Mouse (Mus musculus): ENCODE measurements around the gene Pax7. TPM values are rescaled to one million over a fixed set of nuclear protein-coding genes. Genes with fewer than 3 reads are reported as not detected.

Gene Pax7
- polyA plus RNA-seq (2015; fragmentation: Nextera tagmentation; extraction: Ambion mirVana) = 0.08 TPM in 1 of 2 replicates, not detected in the other

DNA sequence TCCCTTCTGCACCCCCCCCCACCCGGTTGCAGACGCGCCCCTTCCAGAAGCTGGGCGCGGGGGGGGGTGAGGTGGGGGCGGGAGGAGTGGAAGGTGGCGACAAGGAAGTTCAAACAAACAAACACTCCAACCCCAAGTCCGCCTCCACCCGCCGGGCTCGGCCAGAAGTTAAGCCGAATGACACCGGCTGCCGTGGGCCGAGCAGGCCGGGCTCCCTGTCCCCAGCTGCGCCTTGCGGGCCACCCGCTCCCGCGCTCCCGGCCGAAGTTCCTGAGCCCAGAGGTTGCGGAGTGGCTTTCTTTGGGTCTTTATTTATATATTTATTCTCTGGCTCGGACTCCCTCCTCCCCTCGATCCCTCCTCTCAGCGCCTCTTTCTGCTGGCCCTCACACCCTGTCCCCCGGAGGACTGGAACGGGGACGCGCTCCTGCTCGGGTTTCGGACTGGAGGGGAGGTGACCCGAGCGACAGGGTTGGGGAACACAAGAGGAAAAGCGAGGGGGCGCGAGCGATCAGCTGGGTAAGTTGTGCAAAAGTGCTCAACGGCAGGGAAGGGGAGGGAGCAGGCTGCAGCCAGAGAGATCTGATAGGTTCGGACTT is at the start of gene Pax7:
Gene Pax7 (minus strand): TSS at position 493 of the 599 bp plus-strand sequence.
- peak within 1 kb of the TSS; percentile 18; the same call in 1 of the 2 replicates for H3K4me3 ChIP-seq
- peaks cover 21% of the 10 kb centered on the region for H3K4me1 ChIP-seq
- no peaks in the 10 kb centered on the region for H3K36me3 ChIP-seq
- under 1% methylated on average over 41 of the region's 41 CpGs for WGBS
- H3K27me3 ChIP-seq = peaks cover 96% of the 10 kb centered on the region
- no peak within 1 kb of the TSS for H3K9ac ChIP-seq (replicated peaks)
- no peak for ATAC-seq (replicated peaks)
- H3K9me3 ChIP-seq = no peaks in the 10 kb centered on the region
- H3K4me2 ChIP-seq (replicated peaks) = peak within 1 kb of the TSS; percentile 7; the same call in 1 of the 2 replicates
- H3K27ac ChIP-seq (replicated peaks) = no peak within 1 kb of the TSS

DNA sequence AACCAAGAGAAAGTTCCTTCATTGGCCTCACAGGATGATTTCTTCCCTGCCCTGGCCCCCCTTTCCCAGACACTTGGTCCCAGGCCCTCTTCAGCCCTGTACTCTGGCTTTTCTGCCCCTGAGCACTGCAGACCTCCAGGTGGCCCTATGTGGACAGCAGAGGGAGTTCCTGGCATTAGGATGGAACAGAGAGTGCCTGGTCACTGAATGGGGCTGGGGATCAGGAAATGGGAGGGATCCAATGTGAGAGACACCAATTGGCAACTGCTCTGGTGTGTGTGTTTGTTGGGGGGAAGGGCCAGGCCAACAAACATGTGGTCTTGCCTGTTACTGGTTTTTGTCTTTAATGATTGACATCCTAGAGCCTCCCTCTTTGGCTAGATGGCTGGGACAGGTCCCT is 48.5 kb upstream of the Pax7 start:
- Histone ChIP-seq H3K4me3 (no peak overlapping the region), H3K36me3 (no peaks in the 10 kb centered on the region), H3K9ac (replicated peaks) (no peak overlapping the region), H3K4me1 (no peaks in the 10 kb centered on the region), H3K9me3 (no peaks in the 10 kb centered on the region), H3K4me2 (replicated peaks) (no peak overlapping the region), H3K27ac (replicated peaks) (no peak overlapping the region), H3K27me3 (no peaks in the 10 kb centered on the region)
- ATAC-seq (replicated peaks) = no peak

DNA sequence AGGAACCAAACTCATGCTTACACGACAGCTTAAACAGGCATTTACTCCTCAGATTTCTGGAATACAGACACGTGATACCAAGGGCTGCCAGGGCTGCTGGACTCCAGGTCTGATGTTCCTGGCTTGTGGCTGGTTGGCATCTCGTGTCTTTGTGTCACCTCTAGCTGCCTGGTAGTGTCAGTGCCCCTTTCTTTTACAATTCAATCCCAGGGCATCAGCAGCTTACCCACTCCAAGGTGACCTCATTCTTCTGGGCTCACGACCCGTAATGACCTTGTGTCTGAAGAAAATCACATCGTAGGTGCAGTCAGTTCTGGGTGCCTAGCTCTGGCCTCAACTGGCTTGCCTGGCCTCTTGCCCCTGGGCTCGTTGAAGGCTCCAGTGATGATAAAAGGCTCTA is 46.0 kb upstream of the Pax7 start:
- Histone ChIP-seq H3K27ac (replicated peaks) (no peak overlapping the region), H3K4me3 (no peak overlapping the region), H3K27me3 (no peaks in the 10 kb centered on the region), H3K9me3 (no peaks in the 10 kb centered on the region), H3K9ac (replicated peaks) (no peak overlapping the region), H3K4me2 (replicated peaks) (no peak overlapping the region), H3K4me1 (no peaks in the 10 kb centered on the region), H3K36me3 (no peaks in the 10 kb centered on the region)
- no peak for ATAC-seq (replicated peaks)
- WGBS = 68% methylated on average over 7 of the region's 7 CpGs

DNA sequence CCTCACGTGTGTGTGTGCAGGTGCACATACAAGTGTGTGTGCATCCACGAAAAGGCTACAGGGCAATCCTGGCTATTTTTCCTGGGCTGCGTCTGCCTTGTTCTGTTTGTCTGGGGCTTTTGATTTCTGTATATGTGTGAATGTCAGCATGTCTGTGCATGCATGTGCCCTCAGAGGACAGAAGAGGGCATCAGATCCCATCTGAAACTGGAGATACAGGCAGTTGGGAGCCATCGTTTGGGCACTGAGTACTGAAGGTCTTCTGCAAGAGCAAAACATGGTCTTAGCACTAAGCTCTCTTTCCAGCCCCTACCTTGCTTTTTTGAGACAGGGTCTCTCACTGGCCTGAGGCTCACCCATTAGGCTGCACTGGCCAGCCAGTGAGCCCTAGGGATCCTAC is 45.1 kb upstream of the Pax7 start:
- Histone ChIP-seq H3K9me3 (no peaks in the 10 kb centered on the region), H3K4me1 (no peaks in the 10 kb centered on the region), H3K36me3 (no peaks in the 10 kb centered on the region), H3K4me3 (no peak overlapping the region), H3K27me3 (no peaks in the 10 kb centered on the region), H3K9ac (replicated peaks) (no peak overlapping the region), H3K4me2 (replicated peaks) (no peak overlapping the region), H3K27ac (replicated peaks) (no peak overlapping the region)
- 68% methylated on average over 4 of the region's 4 CpGs for WGBS
- ATAC-seq (replicated peaks) = no peak

DNA sequence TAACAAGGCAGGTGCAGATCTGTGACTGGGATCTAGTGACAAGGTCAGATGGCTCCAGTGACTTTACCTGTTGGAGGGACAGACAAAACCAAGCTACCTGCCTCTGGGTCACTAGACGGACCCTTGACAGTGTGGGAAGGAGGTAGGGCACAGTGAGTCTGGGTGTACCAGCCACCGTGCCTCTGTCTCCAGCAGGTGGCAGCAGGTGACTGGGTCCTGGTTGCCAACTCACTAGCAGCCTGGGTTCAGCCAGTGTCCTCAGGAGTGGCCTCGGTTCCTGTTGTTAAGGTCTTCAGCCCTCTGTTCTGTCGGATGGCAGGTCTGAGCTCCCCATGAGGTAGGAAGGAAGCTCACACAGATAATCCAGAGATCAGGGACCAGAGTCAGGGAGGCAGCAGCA is 43.9 kb upstream of the Pax7 start:
- H3K4me2 ChIP-seq (replicated peaks) = no peak overlapping the region
- H3K9ac ChIP-seq (replicated peaks) = no peak overlapping the region
- no peaks in the 10 kb centered on the region for H3K36me3 ChIP-seq
- 3% methylated on average over 4 of the region's 4 CpGs for WGBS
- no peaks in the 10 kb centered on the region for H3K27me3 ChIP-seq
- no peaks in the 10 kb centered on the region for H3K4me1 ChIP-seq
- H3K4me3 ChIP-seq = no peak overlapping the region
- no peaks in the 10 kb centered on the region for H3K9me3 ChIP-seq
- ATAC-seq (replicated peaks) = peak; percentile 73
- no peak overlapping the region for H3K27ac ChIP-seq (replicated peaks)

DNA sequence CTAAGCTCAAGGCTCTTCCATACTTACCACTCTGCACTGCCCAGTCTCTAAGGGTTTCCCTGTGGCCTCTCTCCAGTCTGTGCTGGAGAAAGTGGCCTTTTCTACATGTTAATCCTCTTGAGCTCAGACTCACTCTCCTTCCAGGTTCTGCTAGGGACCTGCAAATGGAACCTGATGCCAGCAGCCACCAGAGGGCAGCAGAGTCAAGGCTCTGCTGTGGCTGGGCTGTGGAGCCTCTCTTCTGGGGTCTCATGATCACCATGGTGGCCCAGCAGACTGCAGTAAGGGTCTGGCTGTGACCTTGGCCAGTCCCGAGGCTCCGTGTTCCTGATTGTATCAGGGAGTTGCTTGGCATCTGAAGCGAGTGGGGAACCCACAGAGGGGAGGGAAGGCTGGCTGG is 39.3 kb upstream of the Pax7 start:
- no peak overlapping the region for H3K4me3 ChIP-seq
- H3K27me3 ChIP-seq = no peaks in the 10 kb centered on the region; the same call in 1 of the 2 replicates
- H3K4me1 ChIP-seq = no peaks in the 10 kb centered on the region
- no peak overlapping the region for H3K27ac ChIP-seq (replicated peaks)
- H3K9me3 ChIP-seq = no peaks in the 10 kb centered on the region
- H3K9ac ChIP-seq (replicated peaks) = no peak overlapping the region
- 6% methylated on average over 3 of the region's 3 CpGs for WGBS
- H3K4me2 ChIP-seq (replicated peaks) = no peak overlapping the region
- H3K36me3 ChIP-seq = no peaks in the 10 kb centered on the region
- ATAC-seq (replicated peaks) = peak; percentile 65; the same call in 1 of the 2 replicates

DNA sequence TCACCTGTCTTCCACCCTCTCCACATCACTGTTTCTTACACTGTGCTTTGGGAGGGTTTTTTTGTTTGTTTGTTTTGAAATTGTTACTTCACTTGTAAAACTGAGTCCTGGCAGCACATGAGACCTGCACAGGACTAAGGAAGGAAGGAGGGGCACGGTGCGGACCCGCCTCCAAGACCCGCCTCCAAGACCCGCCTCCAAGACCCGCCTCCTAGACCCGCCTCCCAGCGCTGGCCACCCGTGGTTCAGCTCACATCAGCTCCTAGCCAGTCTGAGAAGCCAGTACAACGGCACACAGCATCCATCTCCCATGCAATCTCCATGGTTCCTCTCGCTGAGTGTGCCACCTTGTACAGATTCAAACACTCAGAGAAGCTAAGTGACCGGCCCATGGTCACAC is 38.4 kb upstream of the Pax7 start:
- no peak overlapping the region for H3K27ac ChIP-seq (replicated peaks)
- no peaks in the 10 kb centered on the region for H3K9me3 ChIP-seq
- H3K9ac ChIP-seq (replicated peaks) = no peak overlapping the region
- H3K4me1 ChIP-seq = no peaks in the 10 kb centered on the region
- H3K36me3 ChIP-seq = no peaks in the 10 kb centered on the region
- H3K4me2 ChIP-seq (replicated peaks) = no peak overlapping the region
- no peaks in the 10 kb centered on the region; the same call in 1 of the 2 replicates for H3K27me3 ChIP-seq
- H3K4me3 ChIP-seq = no peak overlapping the region
- 19% methylated on average over 12 of the region's 12 CpGs for WGBS
- ATAC-seq (replicated peaks) = no peak

DNA sequence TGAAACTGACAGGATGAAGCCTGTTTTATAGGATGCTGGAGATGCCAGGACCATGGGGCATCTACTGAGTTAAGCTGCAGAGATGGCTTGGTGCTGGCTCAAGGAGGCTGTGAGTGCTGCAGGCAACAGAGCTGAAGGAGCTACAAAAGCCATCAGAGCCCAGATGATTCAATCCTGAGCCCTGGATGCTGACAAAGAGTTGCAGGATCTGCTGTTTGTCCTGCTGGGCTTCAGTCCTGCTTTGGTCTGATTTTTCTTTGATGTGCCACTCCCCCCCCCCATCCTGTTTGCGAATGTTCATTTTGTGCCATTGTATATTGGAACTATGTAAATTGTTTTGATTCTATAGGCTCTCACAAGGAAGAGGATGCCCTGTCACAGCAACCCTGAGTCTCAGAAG is 29.9 kb upstream of the Pax7 start:
- no peaks in the 10 kb centered on the region for H3K4me1 ChIP-seq
- no peak overlapping the region for H3K27ac ChIP-seq (replicated peaks)
- no peak overlapping the region for H3K4me2 ChIP-seq (replicated peaks)
- WGBS = 62% methylated on average over 1 of the region's 1 CpGs
- peaks cover 5% of the 10 kb centered on the region for H3K27me3 ChIP-seq
- ATAC-seq (replicated peaks) = no peak
- no peak overlapping the region for H3K4me3 ChIP-seq
- H3K9ac ChIP-seq (replicated peaks) = no peak overlapping the region
- no peaks in the 10 kb centered on the region for H3K36me3 ChIP-seq
- H3K9me3 ChIP-seq = no peaks in the 10 kb centered on the region

DNA sequence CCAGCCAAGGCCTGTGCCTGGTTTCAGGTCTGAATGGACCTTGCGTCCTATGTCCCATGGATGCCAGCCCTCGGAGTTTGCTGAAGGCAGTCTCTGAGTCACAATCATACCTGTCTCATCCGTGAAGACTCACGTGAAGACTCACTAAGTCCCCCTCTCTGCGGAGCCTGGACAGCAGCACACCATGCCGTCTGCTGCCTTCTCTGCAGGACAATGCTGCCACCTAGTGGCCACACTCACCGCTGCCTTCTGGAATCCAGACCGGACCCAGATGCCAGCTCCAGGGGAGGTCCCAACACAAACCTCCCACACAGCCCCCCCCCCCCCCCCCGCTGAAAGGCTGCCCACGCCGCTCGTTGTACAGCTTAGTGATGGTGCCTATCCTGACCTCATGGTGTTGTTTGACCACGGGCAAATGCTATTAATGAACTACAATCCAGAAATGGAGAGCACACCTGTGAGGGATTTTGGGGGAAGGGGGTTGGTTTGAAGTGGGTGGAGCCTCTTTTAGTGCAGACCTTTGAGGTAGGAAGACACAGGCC is 25.4 kb upstream of the Pax7 start:
- Histone ChIP-seq H3K9ac (replicated peaks) (no peak overlapping the region), H3K27ac (replicated peaks) (no peak overlapping the region), H3K4me1 (no peaks in the 10 kb centered on the region), H3K27me3 (peaks cover 32% of the 10 kb centered on the region), H3K4me2 (replicated peaks) (no peak overlapping the region), H3K4me3 (no peak overlapping the region), H3K9me3 (no peaks in the 10 kb centered on the region), H3K36me3 (no peaks in the 10 kb centered on the region)
- under 1% methylated on average over 13 of the region's 13 CpGs for WGBS
- peak; percentile 60; the same call in 1 of the 2 replicates for ATAC-seq (replicated peaks)

DNA sequence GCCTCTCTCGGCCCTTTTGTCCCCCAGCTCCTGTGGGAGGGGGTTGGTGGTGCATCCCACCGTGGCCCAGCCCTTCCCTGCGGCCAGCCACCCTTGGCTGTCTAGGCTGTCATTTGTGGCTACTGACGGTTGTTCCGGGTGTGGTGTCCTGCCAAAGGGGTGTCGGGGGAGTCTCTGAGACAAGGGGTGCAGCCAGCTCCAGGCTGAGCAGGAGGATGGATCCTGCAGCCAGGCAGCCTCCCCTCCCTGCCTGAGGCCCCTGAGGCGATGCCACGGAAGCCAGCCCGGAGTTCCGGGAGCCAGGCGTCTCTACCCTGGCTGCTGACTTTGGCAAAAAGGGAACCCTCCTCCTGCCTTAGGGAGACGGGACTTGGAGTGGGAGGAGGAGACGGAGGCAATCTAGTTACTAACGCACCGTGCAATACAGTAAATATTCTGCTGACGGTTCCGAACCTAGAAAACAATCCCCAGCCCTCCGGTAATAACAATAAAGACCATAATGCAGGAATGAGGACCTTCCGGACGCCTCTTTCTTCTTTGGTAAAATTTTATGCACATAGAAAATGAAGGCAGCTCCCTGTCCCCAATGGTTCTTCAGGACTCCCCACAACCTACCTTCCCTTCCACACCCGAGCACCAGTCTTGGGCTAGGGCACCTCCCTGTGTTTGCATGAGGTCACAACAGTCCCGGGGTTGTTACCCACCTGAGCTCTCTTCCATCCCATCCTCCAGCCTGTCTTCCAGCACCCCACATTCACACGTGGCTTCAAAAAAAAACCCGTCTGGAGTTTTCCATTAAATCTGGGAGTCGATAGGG is 19.1 kb upstream of the Pax7 start:
- Histone ChIP-seq H3K4me2 (replicated peaks) (0 out of 2 replicates have a peak overlapping the region, but pooled peaks have one; percentile 2), H3K36me3 (no peaks in the 10 kb centered on the region), H3K27me3 (peaks cover 72% of the 10 kb centered on the region), H3K4me1 (peaks cover 11% of the 10 kb centered on the region), H3K9ac (replicated peaks) (no peak overlapping the region), H3K4me3 (no peak overlapping the region), H3K27ac (replicated peaks) (no peak overlapping the region), H3K9me3 (no peaks in the 10 kb centered on the region)
- no peak for ATAC-seq (replicated peaks)
- WGBS = 1% methylated on average over 25 of the region's 25 CpGs

DNA sequence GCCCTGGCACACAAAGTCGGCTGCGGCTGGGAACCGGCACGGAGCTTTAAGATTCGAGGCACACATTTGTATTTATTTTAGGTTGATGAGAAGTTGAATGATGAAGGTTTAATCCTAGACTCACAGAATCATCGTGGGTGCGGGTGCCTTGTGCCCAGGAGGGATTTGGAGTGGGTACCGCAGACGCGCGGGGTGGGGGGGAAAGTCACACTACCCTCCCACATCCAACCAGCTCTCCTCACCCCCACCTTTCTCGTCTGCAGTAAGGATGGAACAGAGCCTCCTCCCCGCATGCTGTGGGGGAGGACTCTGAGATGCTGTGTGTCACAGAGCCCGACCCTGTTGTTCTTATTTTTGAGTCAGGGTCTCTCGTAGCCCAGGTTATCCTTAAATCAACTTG is 18.1 kb upstream of the Pax7 start:
- 13% methylated on average over 15 of the region's 15 CpGs for WGBS
- Histone ChIP-seq H3K9ac (replicated peaks) (no peak overlapping the region), H3K4me1 (peaks cover 11% of the 10 kb centered on the region), H3K27me3 (peaks cover 71% of the 10 kb centered on the region), H3K9me3 (no peaks in the 10 kb centered on the region), H3K4me3 (no peak overlapping the region), H3K36me3 (no peaks in the 10 kb centered on the region), H3K27ac (replicated peaks) (no peak overlapping the region), H3K4me2 (replicated peaks) (no peak overlapping the region)
- no peak; the same call in 1 of the 2 replicates for ATAC-seq (replicated peaks)

DNA sequence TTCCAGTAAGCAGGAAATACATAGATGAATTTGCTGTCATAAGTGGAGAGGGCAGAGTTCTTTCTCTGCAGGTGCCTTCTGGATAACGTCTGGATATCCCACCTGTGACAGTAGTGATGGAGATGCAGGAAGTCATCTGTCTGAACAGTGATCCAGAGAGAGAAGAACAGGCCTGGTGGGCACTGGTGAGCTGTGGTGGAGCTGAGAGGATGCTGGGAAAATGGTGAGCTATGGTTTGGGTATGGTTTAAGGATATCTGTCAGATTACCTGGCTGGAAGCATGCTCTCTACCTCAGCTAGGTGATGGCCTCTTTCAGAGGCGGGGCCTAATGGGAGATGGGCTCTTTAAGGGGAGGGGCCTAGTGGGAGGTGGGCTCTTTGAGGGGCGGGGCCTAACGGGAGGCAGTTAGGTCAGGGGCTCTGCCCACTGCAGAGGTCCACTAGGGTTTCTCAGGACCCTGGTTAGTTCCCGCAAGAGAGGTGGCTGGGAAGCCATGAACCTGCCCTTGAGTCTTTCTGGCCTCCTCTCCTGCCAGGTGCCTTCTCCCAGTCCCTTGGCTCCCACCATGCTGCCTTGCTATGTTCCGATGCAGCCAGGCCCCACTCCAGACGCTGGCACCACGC is 17.3 kb upstream of the Pax7 start:
- no peak overlapping the region for H3K4me3 ChIP-seq
- no peak overlapping the region for H3K9ac ChIP-seq (replicated peaks)
- peaks cover 71% of the 10 kb centered on the region for H3K27me3 ChIP-seq
- H3K27ac ChIP-seq (replicated peaks) = no peak overlapping the region
- ATAC-seq (replicated peaks) = no peak
- H3K36me3 ChIP-seq = no peaks in the 10 kb centered on the region
- no peaks in the 10 kb centered on the region for H3K9me3 ChIP-seq
- H3K4me1 ChIP-seq = peaks cover 11% of the 10 kb centered on the region
- H3K4me2 ChIP-seq (replicated peaks) = no peak overlapping the region
- 17% methylated on average over 8 of the region's 8 CpGs for WGBS
